Mouse (Mus musculus) liver, adult 2 months (tissue): ENCODE measurements around the gene Teddm1b. TPM values are rescaled to one million over a fixed set of nuclear protein-coding genes. Genes with fewer than 3 reads are reported as not detected.

Source experiments
- DNase-seq: peaks from one replicate; pipeline ENCODE4 v3.0.0-alpha.2; 2011; ENCODE audit warnings: low read depth, low spot score; ENCODE audit errors: extremely low read depth
- H3K27ac ChIP-seq: fragments of 200-500 bp; replicated peaks from 2 replicates; pipeline ENCODE4 v1.5.1; 2012; ENCODE audit warnings: low read depth, mild to moderate bottlenecking, control low read depth, inconsistent platforms, low read length; ENCODE audit not compliant: insufficient read depth
- H3K27me3 ChIP-seq: fragments of 200-500 bp; 2 replicates; pipeline ENCODE4 v1.6.1; 2012; ENCODE audit warnings: mild to moderate bottlenecking, moderate library complexity, low read length, inconsistent platforms; ENCODE audit not compliant: control insufficient read depth, insufficient read depth
- H3K36me3 ChIP-seq: fragments of 200-500 bp; 2 replicates; pipeline ENCODE4 v1.6.1; 2012; ENCODE audit warnings: low read length, inconsistent platforms; ENCODE audit not compliant: control insufficient read depth, insufficient read depth
- H3K4me1 ChIP-seq: fragments of 200-500 bp; 2 replicates; pipeline ENCODE4 v1.6.1; 2011; ENCODE audit warnings: low read length; ENCODE audit not compliant: control insufficient read depth, insufficient read depth
- H3K4me3 ChIP-seq: fragments of 200-500 bp; 2 replicates; pipeline ENCODE4 v1.5.1; 2011; ENCODE audit warnings: low read depth, mild to moderate bottlenecking, control low read depth, low read length, moderate library complexity; ENCODE audit not compliant: insufficient read depth
- H3K79me2 ChIP-seq: fragments of 200-500 bp; 2 replicates; pipeline ENCODE4 v1.6.1; 2012; ENCODE audit warnings: inconsistent platforms, mild to moderate bottlenecking, low read length, moderate library complexity; ENCODE audit not compliant: control insufficient read depth, insufficient read depth
- H3K9ac ChIP-seq: fragments of 200-500 bp; 2 replicates; pipeline ENCODE4 v1.6.1; 2012; ENCODE audit warnings: low read depth, mild to moderate bottlenecking, control low read depth, inconsistent platforms, low read length
- CTCF ChIP-seq: fragments of 200-500 bp; IDR thresholded peaks from 2 replicates; pipeline ENCODE4 v1.5.1; 2011; ENCODE audit warnings: low read depth, low read length, control low read depth
- POLR2A ChIP-seq: fragments of 200-500 bp; IDR thresholded peaks from 2 replicates; pipeline ENCODE4 v1.6.1; 2011; ENCODE audit warnings: low read length, control low read depth; ENCODE audit not compliant: insufficient read depth; ENCODE audit errors: extremely low read depth
- WGBS: fragments of 180-500 bp; shearing (Covaris S2); methylation state at CpG from one replicate; pipeline ENCODE4 v1.1.7; 2018; 5-methylcytosine and 5-hydroxymethylcytosine counted together
- polyA plus RNA-seq: library from polyadenylated mRNA; depleted of rRNA; stranded (reverse); fragments of >200 nt; gene quantifications from 2 replicates; pipeline ENCODE4 v1.2.3, GENCODE M21; 2012
- total RNA-seq: library from RNA; depleted of rRNA; stranded (reverse); fragments of >200 nt; gene quantifications from 2 replicates; pipeline ENCODE4 v1.2.3, GENCODE M21; 2014

Gene Teddm1b
- total and polyA plus RNA-seq, 2 experiments: 0.09 to 0.10 TPM

DNA sequence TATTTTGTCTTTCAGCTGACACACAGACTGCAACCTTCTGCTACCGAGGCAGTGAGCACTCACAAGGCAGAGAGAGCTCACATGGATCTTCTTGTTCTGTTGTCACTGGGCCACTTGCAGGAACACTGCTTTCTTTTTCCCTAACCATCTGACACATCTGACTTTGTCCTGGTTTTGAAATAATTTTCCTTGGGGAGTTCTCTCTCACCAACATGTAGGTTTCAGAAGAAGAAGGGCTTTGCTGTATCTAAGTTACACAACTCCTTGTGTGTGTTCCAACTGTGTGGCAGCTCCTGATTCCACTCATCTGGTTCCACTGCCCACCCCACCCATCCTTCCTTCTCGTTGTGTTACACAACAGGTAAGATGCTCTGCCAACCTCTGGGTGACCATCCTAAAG, 19.6 kb downstream of the Teddm1b start:
- Histone ChIP-seq H3K9ac (no peak overlapping the region), H3K27me3 (no peaks in the 10 kb centered on the region), H3K4me1 (peaks cover 4% of the 10 kb centered on the region; the same call in 1 of the 2 replicates), H3K36me3 (no peaks in the 10 kb centered on the region), H3K4me3 (no peak overlapping the region), H3K27ac (no peak overlapping the region), H3K79me2 (no peaks in the 10 kb centered on the region)
- WGBS: 45% methylated on average over 2 of the region's 2 CpGs
- no peak for DNase-seq
- TF ChIP-seq CTCF (no peak), POLR2A (no peak)

GRCm38 (mm10) chr1:153894201-153894893, 20.2 kb downstream of the Teddm1b start:
- TF ChIP-seq POLR2A: no peak
- no peak for TF ChIP-seq CTCF
- H3K4me3 ChIP-seq: no peak overlapping the region
- DNase-seq: no peak
- no peak overlapping the region for H3K27ac ChIP-seq
- H3K9ac ChIP-seq: no peak overlapping the region
- H3K4me1 ChIP-seq: peaks cover 7% of the 10 kb centered on the region; the same call in 1 of the 2 replicates
- H3K27me3 ChIP-seq: no peaks in the 10 kb centered on the region
- no peaks in the 10 kb centered on the region for H3K79me2 ChIP-seq
- H3K36me3 ChIP-seq: no peaks in the 10 kb centered on the region
- 64% methylated on average over 8 of the region's 8 CpGs for WGBS

GRCm38 (mm10) chr1:153894979-153895378, 20.8 kb downstream of the Teddm1b start:
- Histone ChIP-seq H3K79me2 (peaks cover 2% of the 10 kb centered on the region; the same call in 1 of the 2 replicates), H3K27ac (no peak overlapping the region), H3K4me1 (peaks cover 7% of the 10 kb centered on the region; the same call in 1 of the 2 replicates), H3K36me3 (no peaks in the 10 kb centered on the region), H3K4me3 (no peak overlapping the region), H3K27me3 (no peaks in the 10 kb centered on the region), H3K9ac (no peak overlapping the region)
- whole genome bisulfite sequencing: 10% methylated on average over 5 of the region's 5 CpGs
- peak; percentile 62 for DNase-seq
- peak; percentile 65 for TF ChIP-seq CTCF
- no peak for TF ChIP-seq POLR2A

DNA sequence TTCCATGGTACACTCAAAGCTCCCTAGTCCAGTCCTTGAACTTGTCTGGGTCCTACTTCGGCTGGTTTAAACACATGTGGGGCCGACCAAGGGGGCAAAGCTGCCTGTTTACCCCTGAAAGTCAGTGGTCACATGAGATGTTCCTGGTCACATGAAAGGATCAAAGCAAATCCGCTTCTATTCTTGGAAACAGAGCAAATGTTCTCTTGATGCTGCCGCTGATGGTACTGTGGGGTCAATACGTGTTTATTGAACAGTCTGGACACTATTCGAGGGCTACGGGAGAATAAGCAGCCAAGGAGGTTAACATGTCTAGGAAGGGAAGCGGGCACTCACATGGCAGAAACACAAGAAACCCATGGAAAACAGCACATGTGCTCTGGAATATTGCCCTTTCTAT, 23.1 kb downstream of the Teddm1b start:
- H3K4me3 ChIP-seq: no peak overlapping the region
- H3K4me1 ChIP-seq: peaks cover 8% of the 10 kb centered on the region; the same call in 1 of the 2 replicates
- peaks cover 13% of the 10 kb centered on the region; the same call in 1 of the 2 replicates for H3K79me2 ChIP-seq
- peak; percentile 72 for DNase-seq
- 38% methylated on average over 8 of the region's 8 CpGs for WGBS
- TF ChIP-seq POLR2A (no peak), CTCF (no peak)
- no peaks in the 10 kb centered on the region for H3K27me3 ChIP-seq
- H3K36me3 ChIP-seq: no peaks in the 10 kb centered on the region
- H3K27ac ChIP-seq: peak overlapping the region; percentile 54
- H3K9ac ChIP-seq: no peak overlapping the region

GRCm38 (mm10) chr1:153898989-153899730, 25.0 kb downstream of the Teddm1b start:
- no peak for TF ChIP-seq POLR2A
- no peak for TF ChIP-seq CTCF
- Histone ChIP-seq H3K9ac (peak overlapping the region; percentile 49), H3K4me1 (peaks cover 11% of the 10 kb centered on the region; the same call in 1 of the 2 replicates), H3K27me3 (no peaks in the 10 kb centered on the region), H3K36me3 (peaks cover 16% of the 10 kb centered on the region), H3K79me2 (peaks cover 16% of the 10 kb centered on the region; the same call in 1 of the 2 replicates), H3K27ac (peak overlapping the region; percentile 61), H3K4me3 (peak overlapping the region; percentile 88)
- 19% methylated on average over 22 of the region's 22 CpGs for WGBS
- DNase-seq: no peak
